Mouse (Mus musculus): ENCODE data around the gene Ap5b1. TPM values are rescaled to one million over a fixed set of nuclear protein-coding genes. Genes with fewer than 3 reads are reported as not detected.

The Ap5b1 gene
- 4.7 and 5.9 TPM in 2 replicates for polyA plus RNA-seq (2015; fragmentation: Nextera tagmentation; extraction: Ambion mirVana)

DNA sequence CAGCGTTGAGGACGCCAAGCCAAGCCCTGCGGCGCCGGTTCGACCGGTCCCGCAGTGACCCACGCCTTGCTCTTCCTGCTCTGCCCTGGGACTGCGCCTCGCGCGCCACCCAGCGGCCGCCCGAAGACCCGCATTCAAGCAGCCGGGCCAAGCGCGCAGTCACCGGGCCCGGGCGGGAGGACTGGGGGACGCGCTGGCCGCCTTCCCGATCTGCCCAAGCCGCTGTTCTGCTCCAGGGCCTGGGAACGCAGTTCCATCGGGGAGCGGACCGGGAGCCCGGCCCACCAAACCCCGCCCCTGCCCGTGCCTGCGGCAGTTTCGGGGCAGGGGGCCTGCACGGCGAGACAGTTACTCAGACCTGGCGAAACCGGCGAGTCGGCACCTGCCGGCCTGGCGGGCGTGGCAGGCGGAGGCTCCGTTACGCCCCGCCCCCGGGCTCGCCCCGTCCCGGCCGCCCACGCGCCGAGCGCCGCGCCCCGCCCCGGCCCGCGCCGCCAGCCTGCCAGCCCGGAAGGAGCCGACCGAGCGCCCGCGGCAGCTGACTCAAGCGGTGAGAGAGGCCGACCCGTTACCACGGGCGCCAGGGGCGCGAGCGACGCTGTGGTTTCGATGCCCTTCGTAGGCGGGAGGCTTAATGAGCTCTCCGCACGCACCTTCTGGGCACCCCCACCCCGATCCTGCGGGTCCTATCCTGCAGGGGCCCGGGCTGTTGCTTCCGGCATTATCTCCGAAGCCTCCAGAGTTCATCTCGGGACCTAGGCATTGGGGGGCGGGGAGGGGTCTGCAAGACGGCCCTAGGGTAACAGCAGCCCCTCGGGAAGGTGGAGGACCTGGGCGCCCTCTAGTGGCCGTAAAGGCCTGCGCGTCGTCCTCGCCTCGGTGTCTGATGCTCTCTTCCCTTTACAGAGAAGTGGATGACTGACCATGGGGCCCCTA is at the start of gene Ap5b1:
Ap5b1 (plus strand) TSS at position 492 of the 936 bp plus-strand sequence.

DNA sequence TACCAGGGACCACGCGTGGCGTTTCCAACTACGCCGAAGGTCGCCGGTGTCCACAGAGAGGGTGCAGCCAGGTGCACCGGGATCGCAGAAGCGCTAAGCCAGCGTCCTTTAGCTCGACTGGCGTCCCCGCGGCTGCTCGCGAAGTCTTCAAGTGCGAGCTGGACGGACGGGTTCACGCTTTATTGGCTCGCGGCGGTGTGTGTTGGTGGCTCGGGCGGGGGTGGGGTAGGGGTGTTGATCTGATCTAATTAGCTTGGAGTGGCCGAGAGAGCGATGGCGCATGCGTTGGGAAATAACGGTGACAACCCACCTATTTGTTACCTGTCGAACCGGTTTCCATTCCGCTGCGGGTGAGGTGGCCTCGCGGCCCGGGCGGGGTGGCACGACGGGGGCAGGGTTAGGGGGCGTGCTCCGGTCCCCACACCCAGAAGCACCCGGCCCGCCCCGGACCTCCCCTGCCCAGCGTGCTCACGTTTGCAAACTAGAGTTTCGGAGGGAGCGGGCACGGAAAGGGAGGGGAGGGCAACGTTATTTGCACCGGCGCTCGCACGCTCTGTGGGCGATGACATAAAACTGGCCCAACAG is 7.3 kb upstream of the Ap5b1 start, which contains the start of gene Ovol1:
Ovol1 (minus strand) TSS at position 190 of the 585 bp plus-strand sequence.

DNA sequence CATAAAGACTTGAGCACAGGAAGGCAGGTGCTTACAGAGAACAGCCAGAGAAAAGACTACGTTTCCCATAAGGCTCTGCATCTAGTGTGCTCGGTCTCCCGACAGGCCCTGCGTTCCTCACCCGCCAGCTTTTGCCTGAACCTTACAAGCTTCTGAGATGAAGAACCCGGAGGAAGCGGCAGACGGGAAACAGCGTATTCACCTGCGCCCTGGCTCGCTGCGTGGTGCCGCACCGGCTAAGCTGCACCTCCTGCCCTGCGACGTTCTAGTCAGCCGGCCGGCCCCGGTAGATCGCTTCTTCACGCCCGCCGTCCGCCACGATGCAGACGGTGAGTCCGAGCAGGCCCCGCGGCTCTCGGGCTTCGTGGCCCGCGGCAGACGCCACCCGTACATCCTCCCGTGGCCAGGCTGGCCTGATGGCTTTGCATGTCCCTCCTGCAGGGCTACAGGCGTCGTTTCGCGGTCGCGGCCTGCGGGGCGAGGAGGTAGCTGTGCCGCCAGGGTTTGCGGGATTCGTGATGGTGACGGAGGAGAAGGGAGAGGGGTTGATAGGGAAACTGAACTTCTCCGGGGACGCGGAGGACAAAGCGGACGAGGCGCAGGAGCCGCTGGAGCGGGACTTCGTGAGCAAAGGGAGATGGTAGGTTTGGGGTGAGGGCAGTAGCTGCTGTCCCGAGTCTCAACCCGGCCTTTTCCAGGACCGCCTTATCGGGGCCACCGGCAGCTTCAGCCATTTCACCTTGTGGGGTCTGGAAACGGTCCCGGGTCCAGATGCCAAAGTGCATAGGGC is 34.1 kb downstream of the Ap5b1 start, which contains the start of gene Rnaseh2c:
Rnaseh2c (plus strand) TSS at position 122 of the 790 bp plus-strand sequence.

DNA sequence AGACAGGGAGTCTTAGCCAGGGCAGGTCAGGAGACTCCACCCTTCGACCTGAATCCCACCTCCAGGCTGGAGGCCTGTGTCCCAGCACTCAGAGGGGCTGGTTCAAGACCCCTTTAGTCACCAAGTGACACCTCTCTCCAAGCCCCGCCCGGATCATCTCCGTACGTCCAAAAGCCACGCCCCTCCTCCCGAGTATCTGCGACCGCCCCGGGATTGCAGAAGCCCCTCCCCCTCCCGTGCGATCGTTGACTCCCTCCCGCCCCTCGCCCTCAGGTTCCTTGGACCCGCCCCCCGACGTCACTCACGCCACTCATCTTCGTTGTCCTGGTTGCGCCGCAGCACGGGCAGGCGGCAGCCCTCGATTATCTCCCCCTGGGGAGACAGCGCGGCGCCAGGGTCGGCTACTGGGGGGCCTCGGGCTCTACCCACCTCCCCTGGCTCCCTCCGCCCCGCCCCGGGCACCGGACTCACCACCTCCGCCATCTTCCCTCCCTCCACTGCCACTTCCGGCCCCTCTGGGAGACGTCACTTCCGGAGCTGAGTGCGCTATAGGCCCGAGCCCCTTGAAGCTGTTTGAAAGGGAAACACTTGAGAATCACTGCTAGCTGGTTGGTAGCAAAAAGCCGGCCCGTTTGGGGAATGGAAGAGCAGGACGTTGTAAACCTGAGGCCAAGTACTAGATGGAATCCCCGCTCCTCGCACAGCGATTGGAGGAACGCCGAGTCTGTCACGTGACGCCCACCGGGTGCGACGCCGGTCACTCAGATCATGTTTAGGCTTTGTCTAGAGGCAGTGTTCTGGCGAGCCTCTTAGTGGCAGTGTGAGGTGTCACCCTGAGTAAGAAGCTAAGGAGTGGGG is 42.0 kb downstream of the Ap5b1 start, which contains the start of gene Kat5:
Kat5 (minus strand) TSS at position 691 of the 858 bp plus-strand sequence.

Other genes starting within 250 kb of the Ap5b1 start
- not detected in 2 replicates for gene Catsper1, start 232.3 kb upstream of the Ap5b1 start, polyA plus RNA-seq (2015; fragmentation: Nextera tagmentation; extraction: Ambion mirVana)
- 0.51 and 0.99 TPM in 2 replicates for gene Cst6, start 218.5 kb upstream of the Ap5b1 start, polyA plus RNA-seq (2015; fragmentation: Nextera tagmentation; extraction: Ambion mirVana)
- 39.3 and 43.4 TPM in 2 replicates for gene Eif1ad, start 201.3 kb upstream of the Ap5b1 start, polyA plus RNA-seq (2015; fragmentation: Nextera tagmentation; extraction: Ambion mirVana)
- gene Banf1, start 200.9 kb upstream of the Ap5b1 start, polyA plus RNA-seq (2015; fragmentation: Nextera tagmentation; extraction: Ambion mirVana): 304 and 334 TPM in 2 replicates
- gene Sart1, start 179.3 kb upstream of the Ap5b1 start, polyA plus RNA-seq (2015; fragmentation: Nextera tagmentation; extraction: Ambion mirVana): 51.2 and 52.4 TPM in 2 replicates
- gene Tsga10ip, start 165.5 kb upstream of the Ap5b1 start, polyA plus RNA-seq (2015; fragmentation: Nextera tagmentation; extraction: Ambion mirVana): 0.19 and 0.29 TPM in 2 replicates
- 130 and 141 TPM in 2 replicates for gene Drap1, start 143.0 kb upstream of the Ap5b1 start, polyA plus RNA-seq (2015; fragmentation: Nextera tagmentation; extraction: Ambion mirVana)
- 25.6 and 28.8 TPM in 2 replicates for gene AI837181, start 142.9 kb upstream of the Ap5b1 start, polyA plus RNA-seq (2015; fragmentation: Nextera tagmentation; extraction: Ambion mirVana)
- not detected in 2 replicates for gene Fosl1, start 120.5 kb upstream of the Ap5b1 start, polyA plus RNA-seq (2015; fragmentation: Nextera tagmentation; extraction: Ambion mirVana)
- gene Ccdc85b, start 110.1 kb upstream of the Ap5b1 start, polyA plus RNA-seq (2015; fragmentation: Nextera tagmentation; extraction: Ambion mirVana): 5.3 and 6.5 TPM in 2 replicates
- gene Fibp, start 107.4 kb upstream of the Ap5b1 start, polyA plus RNA-seq (2015; fragmentation: Nextera tagmentation; extraction: Ambion mirVana): 55.0 and 60.8 TPM in 2 replicates
- 4.3 and 6.1 TPM in 2 replicates for gene Ctsw, start 99.5 kb upstream of the Ap5b1 start, polyA plus RNA-seq (2015; fragmentation: Nextera tagmentation; extraction: Ambion mirVana)
- 30.8 and 37.7 TPM in 2 replicates for gene Efemp2, start 94.1 kb upstream of the Ap5b1 start, polyA plus RNA-seq (2015; fragmentation: Nextera tagmentation; extraction: Ambion mirVana)
- gene Mus81, start 79.6 kb upstream of the Ap5b1 start, polyA plus RNA-seq (2015; fragmentation: Nextera tagmentation; extraction: Ambion mirVana): 19.9 and 21.2 TPM in 2 replicates
- 1,515 and 1,595 TPM in 2 replicates for gene Cfl1, start 77.6 kb upstream of the Ap5b1 start, polyA plus RNA-seq (2015; fragmentation: Nextera tagmentation; extraction: Ambion mirVana)
- 0.19 and 0.21 TPM in 2 replicates for gene 1700020D05Rik, start 64.2 kb upstream of the Ap5b1 start, polyA plus RNA-seq (2015; fragmentation: Nextera tagmentation; extraction: Ambion mirVana)
- gene Snx32, start 57.5 kb upstream of the Ap5b1 start, polyA plus RNA-seq (2015; fragmentation: Nextera tagmentation; extraction: Ambion mirVana): 7.8 and 7.9 TPM in 2 replicates
- gene Ovol1, start 7.4 kb upstream of the Ap5b1 start, polyA plus RNA-seq (2015; fragmentation: Nextera tagmentation; extraction: Ambion mirVana): 0.07 TPM in 1 of 2 replicates, not detected in the other
- 154 and 175 TPM in 2 replicates for gene Rnaseh2c, start 33.8 kb downstream of the Ap5b1 start, polyA plus RNA-seq (2015; fragmentation: Nextera tagmentation; extraction: Ambion mirVana)
- gene Kat5, start 42.2 kb downstream of the Ap5b1 start, polyA plus RNA-seq (2015; fragmentation: Nextera tagmentation; extraction: Ambion mirVana): 33.2 and 34.5 TPM in 2 replicates
- 30.7 and 35.6 TPM in 2 replicates for gene Rela, start 69.5 kb downstream of the Ap5b1 start, polyA plus RNA-seq (2015; fragmentation: Nextera tagmentation; extraction: Ambion mirVana)
- 37.1 and 42.1 TPM in 2 replicates for gene Sipa1, start 95.7 kb downstream of the Ap5b1 start, polyA plus RNA-seq (2015; fragmentation: Nextera tagmentation; extraction: Ambion mirVana)
- 13.1 and 15.0 TPM in 2 replicates for gene Map3k11, start 120.7 kb downstream of the Ap5b1 start, polyA plus RNA-seq (2015; fragmentation: Nextera tagmentation; extraction: Ambion mirVana)
- 10.6 and 13.9 TPM in 2 replicates for gene Pcnx3, start 120.9 kb downstream of the Ap5b1 start, polyA plus RNA-seq (2015; fragmentation: Nextera tagmentation; extraction: Ambion mirVana)
- 1.3 and 1.6 TPM in 2 replicates for gene Kcnk7, start 136.3 kb downstream of the Ap5b1 start, polyA plus RNA-seq (2015; fragmentation: Nextera tagmentation; extraction: Ambion mirVana)
- 101 and 113 TPM in 2 replicates for gene Ehbp1l1, start 158.3 kb downstream of the Ap5b1 start, polyA plus RNA-seq (2015; fragmentation: Nextera tagmentation; extraction: Ambion mirVana)
- 66.1 and 67.9 TPM in 2 replicates for gene Fam89b, start 161.6 kb downstream of the Ap5b1 start, polyA plus RNA-seq (2015; fragmentation: Nextera tagmentation; extraction: Ambion mirVana)
- 13.0 and 19.2 TPM in 2 replicates for gene Ltbp3, start 172.9 kb downstream of the Ap5b1 start, polyA plus RNA-seq (2015; fragmentation: Nextera tagmentation; extraction: Ambion mirVana)
- gene Scyl1, start 203.4 kb downstream of the Ap5b1 start, polyA plus RNA-seq (2015; fragmentation: Nextera tagmentation; extraction: Ambion mirVana): 22.7 and 26.7 TPM in 2 replicates